Mouse (Mus musculus) ovary, postnatal 14 days (tissue): ENCODE data around the gene Gstm4.
A peak's percentile ranks its signal among the peaks of the same experiment; 100 is the strongest.

Source experiments
- DNase-seq: peaks from one replicate; pipeline ENCODE4 v3.0.0; 2022; ENCODE audit warnings: low spot score

Gstm4 gene

GRCm38 (mm10) chr3:108044394-108045140 is at the start of gene Gstm4:
Gstm4 (minus strand) TSS chr3:108044894.
- peak; percentile 72 for DNase-seq

GRCm38 (mm10) chr3:108094146-108094545 is 49.5 kb upstream of the Gstm4 start:
- DNase-seq = no peak

GRCm38 (mm10) chr3:108093306-108093705 is 48.6 kb upstream of the Gstm4 start:
- DNase-seq = no peak

GRCm38 (mm10) chr3:108092536-108093115 is 47.9 kb upstream of the Gstm4 start, which contains the start of gene Gnat2:
Gnat2 (plus strand) TSS chr3:108092789.
- DNase-seq = no peak

- DNase-seq = no peak
Observed at GRCm38 (mm10) chr3:108092030-108092429, 47.3 kb upstream of the Gstm4 start.

- DNase-seq = no peak
Observed at GRCm38 (mm10) chr3:108090561-108090960, 45.9 kb upstream of the Gstm4 start.

GRCm38 (mm10) chr3:108089916-108090315 is 45.2 kb upstream of the Gstm4 start:
- no peak for DNase-seq

- no peak for DNase-seq
Observed at GRCm38 (mm10) chr3:108088842-108089380, 44.2 kb upstream of the Gstm4 start.

- no peak for DNase-seq
Observed at GRCm38 (mm10) chr3:108087329-108087728, 42.6 kb upstream of the Gstm4 start.

GRCm38 (mm10) chr3:108086470-108086979 is 41.8 kb upstream of the Gstm4 start, which contains the start of gene Ampd2:
Ampd2 (minus strand) TSS chr3:108086651.
- DNase-seq = peak; percentile 81

GRCm38 (mm10) chr3:108085721-108086469 is 41.2 kb upstream of the Gstm4 start:
- DNase-seq = peak; percentile 60

GRCm38 (mm10) chr3:108085281-108085720 is 40.6 kb upstream of the Gstm4 start:
- peak; percentile 85 for DNase-seq

GRCm38 (mm10) chr3:108084767-108085270 is 40.1 kb upstream of the Gstm4 start:
- DNase-seq = no peak

- no peak for DNase-seq
Observed at GRCm38 (mm10) chr3:108083904-108084407, 39.3 kb upstream of the Gstm4 start.

GRCm38 (mm10) chr3:108083161-108083560 is 38.5 kb upstream of the Gstm4 start:
- no peak for DNase-seq

- no peak for DNase-seq
Observed at GRCm38 (mm10) chr3:108082251-108082875, 37.7 kb upstream of the Gstm4 start.

GRCm38 (mm10) chr3:108081681-108082080 is 37.0 kb upstream of the Gstm4 start:
- no peak for DNase-seq

- no peak for DNase-seq
Observed at GRCm38 (mm10) chr3:108076836-108077235, 32.1 kb upstream of the Gstm4 start.

GRCm38 (mm10) chr3:108072983-108073569 is 28.4 kb upstream of the Gstm4 start:
- no peak for DNase-seq

- DNase-seq = peak; percentile 55
Observed at GRCm38 (mm10) chr3:108070295-108071293, 25.9 kb upstream of the Gstm4 start.
